Mouse (Mus musculus) liver, embryonic 14 days (tissue): ENCODE measurements around the gene Aarsd1. TPM values are rescaled to one million over a fixed set of nuclear protein-coding genes. Genes with fewer than 3 reads are reported as not detected.

Source experiments
- polyA plus RNA-seq: library from polyadenylated mRNA; depleted of rRNA; stranded (reverse); fragments of >200 nt; gene quantifications from 2 replicates; pipeline ENCODE4 v1.2.3, GENCODE M21; 2012; rRNA removed

Aarsd1 gene
- 26.3 and 29.3 TPM in 2 replicates for polyA plus RNA-seq

GRCm38 (mm10) chr11:101417101-101417855, at the start of gene Aarsd1:
Aarsd1 (minus strand) TSS chr11:101417615.

GRCm38 (mm10) chr11:101465869-101466551, 48.6 kb upstream of the Aarsd1 start, which contains the start of gene Vat1:
Vat1 (minus strand) TSS chr11:101466230.

GRCm38 (mm10) chr11:101464211-101465100, 47.0 kb upstream of the Aarsd1 start, which contains the start of gene Rnd2:
Rnd2 (plus strand) TSS chr11:101464999.

GRCm38 (mm10) chr11:101448274-101448746, 30.9 kb upstream of the Aarsd1 start, which contains the start of gene Ifi35:
Ifi35 (plus strand) TSS chr11:101448407.

GRCm38 (mm10) chr11:101442127-101442693, 24.8 kb upstream of the Aarsd1 start, which contains the start of gene Rpl27:
Rpl27 (plus strand) TSS chr11:101442298.

GRCm38 (mm10) chr11:101424925-101425813, 7.8 kb upstream of the Aarsd1 start, which contains the start of the genes Rundc1 and Ptges3l:
Rundc1 (plus strand) TSS chr11:101425085.
Ptges3l (minus strand) TSS chr11:101425333.

GRCm38 (mm10) chr11:101424105-101424851, 6.9 kb upstream of the Aarsd1 start, which contains the start of gene Gm27029:
Gm27029 (minus strand) TSS chr11:101424796.

GRCm38 (mm10) chr11:101367326-101367935, 50.0 kb downstream of the Aarsd1 start, which contains the start of gene G6pc:
G6pc (plus strand) TSS chr11:101367561.

Other genes with a start within 250 kb of the Aarsd1 start
- 0.14 and 0.15 TPM in 2 replicates for gene Cntnap1, start 247.1 kb downstream of the Aarsd1 start, polyA plus RNA-seq
- 0.95 and 0.97 TPM in 2 replicates for gene Plekhh3, start 246.3 kb downstream of the Aarsd1 start, polyA plus RNA-seq
- not detected in 2 replicates for gene Ccr10, start 242.2 kb downstream of the Aarsd1 start, polyA plus RNA-seq
- 8.9 and 9.4 TPM in 2 replicates for gene Ezh1, start 191.2 kb downstream of the Aarsd1 start, polyA plus RNA-seq
- gene Ramp2, start 171.6 kb downstream of the Aarsd1 start, polyA plus RNA-seq: 13.0 and 15.1 TPM in 2 replicates
- gene Vps25, start 163.9 kb downstream of the Aarsd1 start, polyA plus RNA-seq: 34.6 and 40.2 TPM in 2 replicates
- 5.2 and 5.4 TPM in 2 replicates for gene Wnk4, start 157.0 kb downstream of the Aarsd1 start, polyA plus RNA-seq
- 0.37 and 0.56 TPM in 2 replicates for gene Cntd1, start 138.6 kb downstream of the Aarsd1 start, polyA plus RNA-seq
- 50.7 and 59.2 TPM in 2 replicates for gene Coa3, start 138.5 kb downstream of the Aarsd1 start, polyA plus RNA-seq
- 67.0 and 70.3 TPM in 2 replicates for gene Becn1, start 115.3 kb downstream of the Aarsd1 start, polyA plus RNA-seq
- 111 and 131 TPM in 2 replicates for gene Psme3, start 101.4 kb downstream of the Aarsd1 start, polyA plus RNA-seq
- 3.2 and 5.2 TPM in 2 replicates for gene Aoc2, start 92.6 kb downstream of the Aarsd1 start, polyA plus RNA-seq
- gene Aoc3, start 87.0 kb downstream of the Aarsd1 start, polyA plus RNA-seq: 0.17 and 0.24 TPM in 2 replicates
- gene G6pc, start 50.1 kb downstream of the Aarsd1 start, polyA plus RNA-seq: 0.01 TPM in 2 replicates
- 1.2 and 1.4 TPM in 2 replicates for gene Gm27029, start 7.2 kb upstream of the Aarsd1 start, polyA plus RNA-seq
- gene Rundc1, start 7.5 kb upstream of the Aarsd1 start, polyA plus RNA-seq: 3.4 and 4.2 TPM in 2 replicates
- 0.92 and 1.4 TPM in 2 replicates for gene Ptges3l, start 7.7 kb upstream of the Aarsd1 start, polyA plus RNA-seq
- gene Rpl27, start 24.7 kb upstream of the Aarsd1 start, polyA plus RNA-seq: 934 and 1,025 TPM in 2 replicates
- gene Ifi35, start 30.8 kb upstream of the Aarsd1 start, polyA plus RNA-seq: 19.6 and 24.0 TPM in 2 replicates
- gene Rnd2, start 47.4 kb upstream of the Aarsd1 start, polyA plus RNA-seq: 2.7 and 3.3 TPM in 2 replicates
- 8.3 and 9.3 TPM in 2 replicates for gene Vat1, start 48.6 kb upstream of the Aarsd1 start, polyA plus RNA-seq
- gene Brca1, start 134.3 kb upstream of the Aarsd1 start, polyA plus RNA-seq: 9.0 and 10.8 TPM in 2 replicates
- 24.0 and 27.6 TPM in 2 replicates for gene Nbr1, start 134.5 kb upstream of the Aarsd1 start, polyA plus RNA-seq
- gene Tmem106a, start 164.6 kb upstream of the Aarsd1 start, polyA plus RNA-seq: 4.8 and 7.8 TPM in 2 replicates
- not detected in 2 replicates for gene Gm11634, start 181.6 kb upstream of the Aarsd1 start, polyA plus RNA-seq
- 4.7 and 5.6 TPM in 2 replicates for gene Rdm1, start 209.6 kb upstream of the Aarsd1 start, polyA plus RNA-seq
- 0.89 and 1.2 TPM in 2 replicates for gene Arl4d, start 247.9 kb upstream of the Aarsd1 start, polyA plus RNA-seq